Mouse (Mus musculus): Measurements from ENCODE around the gene Avil. TPM values are rescaled to one million over a fixed set of nuclear protein-coding genes. Genes with fewer than 3 reads are reported as not detected.

Gene Avil
- not detected in 2 replicates for total RNA-seq (2015; ENCODE audit: low replicate concordance)
- not detected in 2 replicates for total RNA-seq (2017; ENCODE audit: low replicate concordance)

GRCm38 (mm10) chr10:127000529-127000928 lies at the start of gene Avil:
Gene Avil, plus strand, starts transcription at chr10:127000709.
- no peak for ATAC-seq (replicated peaks; ENCODE audit: low FRiP score, poor library complexity, severe bottlenecking)

DNA sequence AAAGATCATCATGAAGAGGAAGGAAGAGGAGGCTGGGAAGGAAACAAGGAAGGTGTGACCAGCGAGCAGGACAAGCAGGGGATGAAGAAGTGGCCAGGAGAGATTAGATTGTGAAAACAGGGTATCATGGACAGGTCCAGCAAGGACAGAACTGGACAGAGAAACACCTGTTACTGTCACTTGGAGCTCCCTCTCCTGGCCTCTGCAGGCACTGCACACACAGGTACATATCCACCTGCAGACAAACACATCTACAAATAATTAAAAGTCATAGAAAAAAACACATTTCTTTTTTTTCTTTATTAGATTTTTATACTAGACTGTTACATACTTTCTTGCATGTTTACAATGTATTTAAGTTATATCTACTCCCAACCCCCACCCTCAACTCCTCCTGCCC lies 48.1 kb upstream of the Avil start:
- ATAC-seq (replicated peaks; ENCODE audit: low FRiP score, poor library complexity, severe bottlenecking): no peak

DNA sequence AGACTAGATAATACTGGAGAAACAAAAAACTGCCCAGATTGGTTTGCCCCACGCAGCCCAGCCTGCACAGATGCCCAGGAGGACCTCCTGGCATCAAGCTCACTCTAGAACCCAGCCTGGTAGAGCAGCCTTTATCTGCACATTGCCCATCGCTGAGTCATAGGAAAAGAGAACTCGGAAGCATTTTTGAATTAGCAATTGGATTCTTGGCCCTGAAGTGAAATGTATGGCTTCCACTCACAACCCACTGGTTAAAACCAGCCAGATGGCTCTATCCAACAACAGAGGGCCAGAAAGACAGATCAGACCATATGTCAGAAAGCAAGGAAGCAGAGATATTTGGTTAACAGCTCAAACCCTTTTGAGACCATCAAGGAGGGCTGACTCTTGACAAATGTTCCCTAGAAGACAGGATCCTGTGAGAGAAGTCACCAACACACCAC lies 47.5 kb upstream of the Avil start:
- no peak for ATAC-seq (replicated peaks; ENCODE audit: low FRiP score, poor library complexity, severe bottlenecking)

DNA sequence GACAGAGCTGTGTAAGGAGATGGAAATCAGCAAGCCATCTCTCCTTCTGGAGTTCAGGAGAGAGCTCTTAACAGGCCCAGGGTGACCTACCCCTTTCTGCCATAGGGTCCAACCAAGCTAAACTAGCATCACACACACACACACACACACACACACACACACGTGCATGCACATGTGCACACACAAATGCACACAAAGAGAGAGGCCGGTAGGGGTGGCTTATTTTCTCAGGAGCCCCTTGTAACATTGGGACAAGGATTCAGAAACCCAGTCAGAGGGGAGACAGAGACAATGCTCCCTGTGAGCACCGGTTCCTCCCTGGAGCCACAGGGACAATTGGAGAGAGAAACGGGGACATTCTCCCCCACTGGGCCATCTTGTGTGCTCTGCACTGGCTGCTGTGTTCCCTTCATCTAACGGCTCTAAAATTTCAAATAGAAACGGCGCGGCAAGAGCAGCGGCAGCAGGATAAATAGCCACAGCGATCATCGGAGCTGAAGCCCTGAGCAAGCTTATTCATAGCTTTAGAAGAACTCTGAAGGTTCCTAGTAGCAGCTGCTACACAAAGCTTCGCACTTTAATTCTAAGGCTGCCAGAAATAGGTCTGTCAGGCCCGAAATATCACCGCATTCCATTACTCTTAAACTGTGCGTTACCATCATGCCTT lies 43.7 kb upstream of the Avil start:
- ATAC-seq (replicated peaks; ENCODE audit: low FRiP score, poor library complexity, severe bottlenecking): no peak

DNA sequence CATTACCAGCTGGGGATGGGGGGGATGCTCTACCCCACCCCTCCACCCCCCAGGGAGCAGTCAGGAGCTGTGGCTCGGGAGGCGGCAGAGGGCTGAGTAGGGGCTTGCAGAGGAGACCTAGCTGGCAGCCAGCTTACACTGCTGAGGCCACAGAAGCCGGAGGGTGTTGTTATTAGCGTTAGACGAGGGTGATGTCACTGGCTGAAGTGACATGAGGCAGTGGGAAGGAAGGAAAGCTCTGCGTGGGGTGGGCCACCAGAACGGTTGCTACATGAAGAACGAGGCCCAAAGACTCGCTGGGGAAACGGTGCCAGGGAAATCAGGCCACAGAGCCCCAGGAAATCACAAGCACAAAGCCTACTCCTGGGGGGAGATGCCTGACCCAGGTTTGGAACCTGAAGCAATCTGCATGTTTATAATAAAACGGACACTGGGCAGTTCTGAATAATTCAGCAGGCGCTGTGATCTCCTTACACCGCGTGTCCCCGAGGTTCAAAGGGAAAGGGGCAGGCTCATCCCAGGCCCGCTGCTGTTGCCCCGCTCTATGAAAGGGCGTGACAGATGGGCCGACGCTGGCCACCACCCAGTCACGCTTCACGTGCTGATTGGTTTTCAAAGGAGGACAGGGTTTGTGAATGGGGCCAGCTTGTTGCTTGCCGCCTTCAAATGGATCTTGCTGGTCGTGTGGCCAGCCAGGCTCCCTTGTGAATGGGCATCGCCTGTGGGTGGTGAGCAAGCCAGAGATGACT lies 43.0 kb upstream of the Avil start:
- 0 out of 2 replicates have a peak, but pooled peaks have one; percentile 31 for ATAC-seq (replicated peaks; ENCODE audit: low FRiP score, poor library complexity, severe bottlenecking)

- no peak for ATAC-seq (replicated peaks; ENCODE audit: low FRiP score, poor library complexity, severe bottlenecking)
Observed at GRCm38 (mm10) chr10:126960496-126960895, 40.0 kb upstream of the Avil start.

- no peak for ATAC-seq (replicated peaks; ENCODE audit: low FRiP score, poor library complexity, severe bottlenecking)
Observed at GRCm38 (mm10) chr10:126961757-126962156, 38.8 kb upstream of the Avil start.

DNA sequence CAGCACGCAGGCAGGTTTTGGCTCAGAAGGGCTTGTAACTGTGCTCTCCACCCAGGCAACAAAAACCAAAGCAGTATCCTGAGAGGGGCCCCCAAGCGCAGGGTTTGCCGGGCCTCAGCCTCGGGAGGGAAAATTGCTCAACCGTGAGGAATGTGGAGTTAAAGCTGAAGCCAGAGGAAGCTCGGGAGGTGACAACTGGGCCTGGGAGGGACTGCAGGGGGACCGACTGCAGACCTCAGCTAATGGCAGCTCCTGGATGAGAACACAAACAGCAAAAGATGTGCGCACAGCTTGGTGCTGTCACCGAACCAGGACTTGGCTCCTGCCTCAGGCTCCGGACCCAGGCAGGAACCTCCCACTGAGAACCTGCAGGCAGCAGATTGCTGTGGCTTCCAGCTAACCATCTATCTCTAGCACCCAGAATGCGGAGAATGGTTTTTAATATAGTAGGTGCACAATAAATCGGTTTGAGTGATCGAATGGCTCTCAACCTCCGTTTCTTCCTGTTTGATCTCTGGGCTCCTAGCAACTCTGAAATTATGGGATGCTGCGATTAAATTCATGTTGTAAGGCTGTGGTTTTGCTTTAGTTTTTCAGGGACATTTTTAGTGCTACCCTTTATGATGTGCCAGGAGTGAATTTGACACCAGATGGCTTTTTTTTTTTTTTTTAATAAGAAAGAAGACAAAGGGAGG lies 38.1 kb upstream of the Avil start:
- no peak for ATAC-seq (replicated peaks; ENCODE audit: low FRiP score, poor library complexity, severe bottlenecking)

- ATAC-seq (replicated peaks; ENCODE audit: low FRiP score, poor library complexity, severe bottlenecking): no peak
Observed at GRCm38 (mm10) chr10:126962966-126963330, 37.6 kb upstream of the Avil start.

DNA sequence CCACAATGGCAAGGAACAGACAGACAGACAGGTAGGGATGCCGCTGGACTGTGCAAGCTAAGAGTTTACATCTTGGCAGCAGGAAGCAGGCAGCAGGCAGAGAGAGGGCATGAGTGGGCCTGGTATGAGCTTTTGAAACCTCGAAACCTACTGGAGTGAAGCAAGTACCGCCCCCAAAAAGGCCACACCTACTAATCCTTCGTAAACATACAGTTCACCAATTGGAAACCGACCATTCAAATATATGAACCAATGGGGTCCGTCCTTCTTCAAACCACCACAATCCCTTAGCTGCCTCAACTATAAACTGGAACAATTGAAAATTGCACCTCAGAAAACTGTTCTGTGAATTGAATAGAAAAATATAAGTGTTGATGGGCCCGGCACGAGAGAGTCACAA lies 36.7 kb upstream of the Avil start:
- no peak for ATAC-seq (replicated peaks; ENCODE audit: low FRiP score, poor library complexity, severe bottlenecking)

- ATAC-seq (replicated peaks; ENCODE audit: low FRiP score, poor library complexity, severe bottlenecking): no peak
Observed at GRCm38 (mm10) chr10:126971363-126972050, 29.0 kb upstream of the Avil start.

GRCm38 (mm10) chr10:126972051-126972725 lies 28.3 kb upstream of the Avil start:
- no peak for ATAC-seq (replicated peaks; ENCODE audit: low FRiP score, poor library complexity, severe bottlenecking)

GRCm38 (mm10) chr10:126972988-126973387 lies 27.5 kb upstream of the Avil start:
- no peak for ATAC-seq (replicated peaks; ENCODE audit: low FRiP score, poor library complexity, severe bottlenecking)

DNA sequence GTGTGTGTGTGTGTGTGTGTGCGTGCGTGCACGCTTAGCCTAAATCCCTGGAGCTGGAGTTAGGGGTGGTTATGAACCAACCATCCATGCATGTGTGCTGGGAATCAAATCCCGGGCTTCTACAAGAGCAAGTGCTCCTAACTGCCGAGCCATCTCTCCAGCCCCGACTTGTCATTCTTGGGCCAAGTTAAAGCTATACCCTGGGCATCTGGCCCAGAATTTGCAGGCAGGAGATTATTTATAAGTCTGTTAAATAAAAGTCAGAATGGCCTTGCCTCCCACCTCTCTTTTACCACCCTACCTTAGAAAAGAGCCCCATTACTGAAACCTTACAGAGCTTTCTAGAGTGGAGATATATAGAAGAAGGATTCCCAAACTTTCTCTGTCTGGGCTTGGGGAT lies 24.8 kb upstream of the Avil start:
- ATAC-seq (replicated peaks; ENCODE audit: low FRiP score, poor library complexity, severe bottlenecking): no peak

- no peak for ATAC-seq (replicated peaks; ENCODE audit: low FRiP score, poor library complexity, severe bottlenecking)
Observed at GRCm38 (mm10) chr10:126977076-126977475, 23.4 kb upstream of the Avil start.

DNA sequence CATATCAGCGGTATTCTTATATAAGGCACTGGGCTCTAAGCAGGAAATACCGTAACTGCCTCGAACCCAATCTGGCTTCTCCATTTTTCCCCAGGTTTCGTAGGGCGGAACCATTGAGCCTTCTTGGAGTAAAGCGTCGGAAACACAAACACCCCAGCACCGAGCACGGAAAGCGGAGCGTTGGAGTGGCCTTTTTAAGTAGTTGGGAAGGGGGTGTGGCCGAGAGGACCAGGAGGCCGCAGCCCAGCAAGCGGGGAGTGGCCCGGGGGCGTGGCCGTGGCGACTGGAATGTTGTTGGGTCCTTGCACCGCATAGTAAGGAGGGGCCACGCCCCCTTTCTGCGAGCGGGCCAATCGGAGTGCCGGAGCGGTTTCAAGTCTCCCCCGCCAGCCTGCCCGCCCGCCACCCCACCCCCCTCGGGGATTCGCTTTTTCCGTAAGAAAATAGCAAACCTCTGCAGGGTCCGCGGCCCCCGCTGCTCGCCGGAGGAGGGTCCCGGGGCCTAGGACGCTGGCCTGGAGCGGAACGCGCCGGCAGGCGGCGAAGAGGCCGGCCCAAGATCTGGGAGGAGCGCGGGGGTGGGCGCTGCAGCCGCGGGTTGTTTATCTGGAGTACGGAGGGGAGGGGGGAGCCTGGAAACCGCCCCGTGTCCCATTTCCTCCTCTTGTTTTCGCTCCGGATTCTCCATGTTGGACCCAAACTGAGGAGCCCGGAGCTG lies 22.1 kb upstream of the Avil start, which contains the start of gene Ctdsp2:
TSS of gene Ctdsp2 (plus strand) at position 441 of the 718 bp plus-strand sequence.
- peak; percentile 96 for ATAC-seq (replicated peaks; ENCODE audit: low FRiP score, poor library complexity, severe bottlenecking)

- ATAC-seq (replicated peaks; ENCODE audit: low FRiP score, poor library complexity, severe bottlenecking): no peak
Observed at GRCm38 (mm10) chr10:126979121-126979635, 21.3 kb upstream of the Avil start.

GRCm38 (mm10) chr10:126979636-126980151 lies 20.8 kb upstream of the Avil start:
- ATAC-seq (replicated peaks; ENCODE audit: low FRiP score, poor library complexity, severe bottlenecking): no peak
